Mouse (Mus musculus) right cerebral cortex, postnatal 10 days (tissue): ENCODE measurements around the gene Scn2a.
"Not testable (repeated sequence)": the region's sequence is repeated elsewhere in the genome, so short reads cannot be mapped to it uniquely, and the experiment has no call there.

Source experiments
- DNase-seq, 2 experiments: peaks; one replicate each; pipeline ENCODE4 v3.0.0; 2021; ENCODE audit warnings: low spot score in 2 of 2

Gene Scn2a

GRCm38 (mm10) chr2:65700246-65700645 lies 79.7 kb downstream of the Scn2a start:
- peak in 1 of 2 experiments; percentile 38 for DNase-seq

- no peak for DNase-seq
These were observed 80.6 kb downstream of the Scn2a start for GRCm38 (mm10) chr2:65701175-65701574.

- no peak for DNase-seq
These were observed 101.7 kb downstream of the Scn2a start for GRCm38 (mm10) chr2:65722219-65722800.

GRCm38 (mm10) chr2:65745400-65745799 lies 124.8 kb downstream of the Scn2a start:
- no peak for DNase-seq

- DNase-seq = no peak
These were observed 161.9 kb downstream of the Scn2a start for GRCm38 (mm10) chr2:65782442-65782841.

- no peak for DNase-seq
These were observed 162.8 kb downstream of the Scn2a start for GRCm38 (mm10) chr2:65783392-65783791.

GRCm38 (mm10) chr2:65792516-65792915 lies 171.9 kb downstream of the Scn2a start:
- no peak for DNase-seq

- peak in 1 of 2 experiments; percentile 32 for DNase-seq
These were observed 173.0 kb downstream of the Scn2a start for GRCm38 (mm10) chr2:65793593-65793992.

- no peak for DNase-seq
These were observed 180.6 kb downstream of the Scn2a start for GRCm38 (mm10) chr2:65801054-65801709.

- DNase-seq = no peak
These were observed 186.0 kb downstream of the Scn2a start for GRCm38 (mm10) chr2:65806556-65806955.

- not testable (repeated sequence) for DNase-seq
These were observed 190.6 kb downstream of the Scn2a start for GRCm38 (mm10) chr2:65811203-65811602.
